Mouse (Mus musculus) right cerebral cortex, postnatal 36 days (tissue): ENCODE measurements around the gene Rps16.
"Not testable (repeated sequence)": the region's sequence is repeated elsewhere in the genome, so short reads cannot be mapped to it uniquely, and the experiment has no call there.

Experiments used
- DNase-seq, 2 experiments: peaks; one replicate each; pipeline ENCODE4 v3.0.0; 2022; ENCODE audit warnings: low spot score in 2 of 2, mixed read lengths in 1 of 2

Rps16 gene

DNA sequence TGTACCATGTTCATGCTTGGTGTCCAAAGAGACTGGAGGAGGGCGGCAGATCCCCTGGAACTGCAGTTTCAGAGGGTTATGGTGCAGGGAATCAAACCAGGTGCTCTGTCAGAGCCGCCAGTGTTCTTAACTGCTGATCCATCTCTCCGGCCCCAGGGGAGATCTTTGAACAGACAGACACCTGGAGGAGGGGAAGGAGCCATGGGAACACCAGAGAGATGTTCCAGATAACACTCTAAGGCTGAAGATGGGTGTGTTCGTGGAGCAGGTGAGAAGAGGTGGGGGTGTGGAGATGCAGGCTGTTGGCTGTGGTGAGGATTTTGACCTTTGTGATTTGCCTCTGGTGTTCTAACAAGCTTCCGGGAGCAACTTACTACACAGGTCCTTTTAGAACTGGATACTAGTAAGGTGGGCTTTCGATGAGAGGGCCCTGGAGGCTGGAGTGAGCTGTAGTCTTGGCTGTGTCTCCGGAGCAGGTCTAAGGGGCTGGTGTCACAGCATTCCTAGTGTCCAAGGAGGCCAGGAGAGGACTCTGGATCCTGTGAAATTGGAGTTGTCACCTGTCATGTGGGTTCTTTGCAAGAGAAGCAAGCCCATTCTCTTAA is 23.5 kb downstream of the Rps16 start:
- no peak for DNase-seq

DNA sequence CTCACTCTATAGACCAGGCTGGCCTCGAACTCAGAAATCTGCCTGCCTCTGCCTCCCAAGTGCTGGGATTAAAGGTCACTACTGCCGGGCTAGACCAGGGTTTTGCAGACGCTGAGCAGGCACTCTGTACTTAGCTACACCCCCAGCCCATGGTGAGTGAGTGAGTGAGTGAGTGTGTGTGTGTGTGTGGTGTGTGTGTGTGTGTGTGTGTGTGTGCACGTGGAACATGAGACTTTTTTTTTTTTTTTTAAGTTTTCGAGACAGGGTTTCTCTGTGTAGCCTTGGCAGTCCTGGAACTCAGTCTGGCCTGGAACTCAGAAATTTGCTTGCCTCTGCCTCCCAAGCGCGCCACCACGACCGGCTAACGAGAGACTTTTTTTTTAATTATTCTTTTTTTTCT is 24.2 kb downstream of the Rps16 start:
- DNase-seq, result no peak

DNA sequence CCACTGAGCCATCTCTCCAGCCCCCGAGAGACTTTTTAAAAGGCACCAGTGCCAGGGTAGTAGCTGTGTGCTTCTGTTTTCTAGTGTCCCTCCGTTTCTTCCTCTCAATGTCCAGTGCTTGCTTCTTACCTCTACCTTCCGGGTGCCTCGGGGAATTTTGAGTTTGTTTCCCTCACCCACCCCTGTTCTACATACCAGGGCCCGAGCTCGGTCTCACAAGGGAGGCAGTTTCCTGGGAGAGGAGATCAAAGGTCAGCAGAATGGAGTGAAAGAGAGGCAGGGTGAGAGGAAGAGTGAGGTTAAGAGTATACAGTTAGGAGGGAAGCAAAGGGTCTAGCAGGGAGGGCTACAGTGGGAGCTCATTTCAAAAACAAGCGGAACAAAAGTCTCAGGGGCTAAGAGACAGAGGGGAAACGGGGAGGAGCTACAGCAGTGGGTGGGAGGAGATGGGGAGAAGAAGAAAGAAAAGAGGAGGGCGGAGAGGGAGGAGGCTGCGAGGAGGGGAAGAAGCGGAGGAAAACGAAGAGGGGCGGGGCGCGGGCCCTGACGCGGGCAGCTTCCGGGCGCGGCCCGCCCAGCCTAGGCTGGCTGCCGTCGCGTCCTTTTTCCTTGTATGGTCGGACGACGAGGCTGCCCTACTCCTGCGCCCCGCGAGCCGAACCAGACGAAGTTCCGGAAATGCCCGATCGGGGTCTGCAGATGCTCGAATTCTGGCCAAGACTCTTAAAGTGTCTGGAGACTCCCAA is 24.9 kb downstream of the Rps16 start:
- peak; percentile 56 to 70 for DNase-seq

DNA sequence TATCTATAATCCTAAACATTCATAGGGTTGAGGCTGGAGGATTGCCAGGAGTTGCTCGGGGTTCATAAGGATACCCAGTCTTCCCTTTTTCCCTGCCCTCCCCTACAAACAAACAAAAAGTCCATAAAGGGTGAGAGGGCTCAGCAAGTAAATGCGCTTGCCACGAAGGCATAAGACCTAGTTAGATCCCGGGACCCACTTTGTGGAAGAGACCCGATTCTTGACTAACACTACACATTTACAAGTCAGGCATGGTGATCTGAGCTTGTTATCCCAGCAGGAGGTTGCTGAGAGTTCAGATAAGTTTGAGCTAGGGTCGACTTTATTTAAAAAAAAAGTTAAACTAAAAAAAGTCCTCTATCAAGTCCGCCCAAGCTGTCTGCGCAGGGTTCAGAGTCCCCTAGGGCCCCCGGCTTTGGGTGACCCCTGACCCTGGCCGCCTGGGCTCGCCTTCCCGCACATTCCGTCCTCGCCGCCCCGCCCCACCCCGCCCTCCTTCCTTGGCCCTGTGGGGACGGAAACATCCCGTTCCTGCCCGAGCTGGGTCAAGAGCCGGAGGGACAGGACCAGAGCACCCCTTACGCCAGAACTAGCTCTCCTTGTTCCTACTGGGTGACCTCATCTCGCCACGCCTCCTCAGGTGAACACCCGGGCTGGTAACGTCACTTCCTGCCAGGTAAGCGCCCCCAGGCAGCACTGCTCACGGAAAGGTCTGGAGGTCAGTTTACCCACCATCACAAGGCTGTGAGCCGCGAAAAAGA is 25.7 kb downstream of the Rps16 start:
- DNase-seq, result no peak

DNA sequence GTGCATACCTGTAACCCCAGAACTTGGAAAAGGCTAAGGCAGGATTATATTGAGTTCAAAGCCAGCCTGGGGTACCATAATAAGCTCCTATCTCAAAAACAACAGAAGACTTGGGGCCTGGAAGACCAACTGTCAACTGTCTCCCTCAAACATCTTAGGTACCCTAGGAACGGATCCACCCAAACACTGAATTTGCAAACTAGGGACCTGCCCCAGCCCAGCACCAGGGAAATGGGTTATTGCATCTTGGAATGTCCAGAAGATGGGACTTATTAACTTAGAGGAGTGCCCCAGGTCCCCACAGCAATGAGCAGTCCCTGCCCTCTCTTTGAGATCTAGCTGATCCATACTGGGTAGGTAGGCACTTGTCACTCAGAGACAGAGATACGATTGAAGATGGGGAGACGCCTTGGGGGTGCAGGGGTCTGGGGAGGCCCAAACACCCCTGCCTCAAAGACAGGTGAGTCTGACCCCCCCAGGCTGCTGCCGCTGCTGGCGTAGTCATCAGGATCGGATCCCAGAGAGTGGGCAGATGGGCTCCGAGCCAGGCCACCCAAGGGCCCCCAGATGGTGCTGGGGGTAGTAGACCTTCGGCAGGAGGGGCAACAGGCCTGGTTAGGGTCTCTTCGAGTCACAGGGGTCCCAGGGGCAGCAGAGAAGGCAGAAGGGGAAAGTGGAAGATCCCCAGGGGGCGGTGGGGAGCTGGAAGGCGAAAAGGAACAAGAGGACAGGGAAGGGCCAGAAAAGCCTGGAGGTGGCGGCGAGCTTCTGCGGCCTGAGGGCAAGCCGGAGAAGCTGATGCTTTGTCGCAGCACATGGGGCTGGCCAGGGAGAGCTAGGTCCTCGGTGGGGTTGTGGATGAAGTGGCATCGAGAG is 27.0 kb downstream of the Rps16 start:
- DNase-seq, result no peak

DNA sequence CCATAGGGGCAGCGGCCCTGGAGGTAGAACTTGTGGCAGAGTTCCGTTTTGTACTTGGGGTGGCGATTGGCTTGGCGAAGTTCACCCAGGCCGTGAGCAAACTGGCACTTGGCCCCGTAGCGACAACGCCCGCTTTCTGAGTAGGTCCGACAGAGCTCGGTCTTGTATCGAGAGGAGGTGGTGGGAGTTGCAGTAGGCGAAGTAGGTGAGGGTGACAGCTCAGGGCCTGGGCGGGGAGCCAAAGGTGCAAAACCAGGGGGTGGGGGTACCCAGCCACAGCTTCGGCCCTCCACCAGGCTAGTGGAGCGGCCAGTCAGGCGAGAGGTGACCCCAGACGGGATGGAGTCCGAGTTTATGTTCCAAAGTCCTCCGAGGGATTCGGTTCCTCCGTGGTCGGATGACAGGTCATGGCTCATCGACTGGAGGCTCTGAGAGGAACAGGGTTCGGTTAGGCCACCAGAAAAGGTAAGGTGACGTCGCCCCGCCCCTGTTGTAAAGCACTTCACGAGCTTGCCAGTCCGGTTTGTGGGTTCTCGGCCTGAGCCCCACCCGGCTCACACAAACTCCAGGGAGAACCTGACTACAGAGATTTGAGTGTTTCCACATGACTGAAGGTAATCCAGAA is 27.7 kb downstream of the Rps16 start:
- DNase-seq, result no peak

DNA sequence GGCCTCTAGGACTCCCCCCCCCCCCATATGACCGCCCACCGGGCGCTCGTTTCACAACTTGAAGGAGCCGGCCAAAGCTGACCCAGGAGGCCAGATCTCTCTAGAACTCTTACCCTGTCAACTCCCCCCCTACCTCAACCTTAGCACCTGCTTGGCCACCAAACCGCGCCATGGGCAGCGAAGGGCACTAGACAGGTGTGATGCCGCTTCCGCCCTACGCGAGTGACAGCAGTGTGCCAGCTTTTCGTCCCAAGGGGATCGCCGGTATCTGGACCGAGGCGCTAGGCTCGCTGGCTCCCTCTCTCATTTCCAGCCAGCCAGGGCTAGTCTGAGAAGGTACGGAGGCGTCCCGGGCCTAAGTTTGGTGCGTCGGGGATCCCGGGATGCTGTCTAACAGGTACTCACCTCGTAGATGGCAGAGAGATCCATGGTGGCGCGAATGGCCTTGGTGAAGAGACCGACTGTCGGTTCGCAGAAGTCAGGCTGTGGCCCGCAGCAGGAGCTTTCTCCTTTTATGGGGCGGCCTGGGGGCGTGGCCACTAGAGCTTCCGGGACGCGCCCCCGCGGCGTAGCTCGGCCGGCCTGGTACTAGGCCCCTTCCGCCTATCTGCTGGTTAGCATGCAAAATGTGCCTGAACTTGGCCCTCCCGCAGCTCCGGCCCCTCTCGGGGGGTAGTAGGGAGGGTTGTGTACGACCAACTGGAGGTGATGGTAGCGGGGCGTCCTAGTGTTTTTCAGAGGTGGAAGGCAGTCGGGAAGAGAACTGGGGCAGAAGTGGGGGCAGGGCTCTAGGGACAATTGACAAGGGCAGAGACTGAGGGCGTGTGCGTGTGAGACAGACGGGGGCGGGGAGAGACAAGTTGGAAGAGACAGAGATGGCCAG is 28.6 kb downstream of the Rps16 start:
- DNase-seq, result peak; percentile 68 to 72

DNA sequence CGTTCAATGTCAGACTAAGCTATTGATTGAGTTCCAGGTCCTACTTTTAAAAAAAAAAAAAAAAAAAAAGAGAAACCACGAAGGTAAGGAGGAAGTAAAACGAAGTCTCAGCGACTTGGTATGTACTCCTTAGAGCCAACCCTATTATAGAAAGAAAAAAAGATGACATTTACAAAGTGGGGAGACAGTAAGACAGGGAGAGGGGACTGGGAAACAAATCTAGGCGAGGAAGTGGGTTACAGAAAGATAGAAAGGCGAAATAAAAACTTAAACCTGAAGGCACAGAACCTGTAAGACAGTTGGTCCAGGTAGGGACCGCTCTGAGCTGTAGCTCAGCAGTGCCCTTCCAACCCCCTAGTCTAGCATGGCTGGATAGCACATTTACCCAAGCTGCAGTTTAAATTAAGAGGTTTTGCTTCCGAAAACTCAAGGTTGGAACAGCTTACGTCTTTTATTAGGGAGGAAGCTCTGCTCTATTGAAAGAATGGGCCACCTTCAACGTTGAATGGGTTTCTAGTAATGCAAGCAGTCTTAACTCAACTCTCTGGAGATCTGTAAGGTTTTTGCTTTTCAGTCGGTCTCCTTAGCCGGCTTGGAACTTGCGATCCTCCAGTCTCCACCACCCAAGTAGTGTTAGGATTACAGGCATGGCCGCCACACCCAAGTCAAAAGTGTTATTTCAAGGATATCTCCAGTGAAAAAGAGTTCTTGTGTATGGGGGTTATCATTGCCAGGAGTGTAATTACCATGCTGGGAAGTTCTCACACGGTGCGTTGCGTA is 30.0 kb downstream of the Rps16 start, which contains the start of gene Zfp36:
Gene Zfp36, minus strand, starts transcription at position 17 of the 780 bp plus-strand sequence.
- no peak for DNase-seq

DNA sequence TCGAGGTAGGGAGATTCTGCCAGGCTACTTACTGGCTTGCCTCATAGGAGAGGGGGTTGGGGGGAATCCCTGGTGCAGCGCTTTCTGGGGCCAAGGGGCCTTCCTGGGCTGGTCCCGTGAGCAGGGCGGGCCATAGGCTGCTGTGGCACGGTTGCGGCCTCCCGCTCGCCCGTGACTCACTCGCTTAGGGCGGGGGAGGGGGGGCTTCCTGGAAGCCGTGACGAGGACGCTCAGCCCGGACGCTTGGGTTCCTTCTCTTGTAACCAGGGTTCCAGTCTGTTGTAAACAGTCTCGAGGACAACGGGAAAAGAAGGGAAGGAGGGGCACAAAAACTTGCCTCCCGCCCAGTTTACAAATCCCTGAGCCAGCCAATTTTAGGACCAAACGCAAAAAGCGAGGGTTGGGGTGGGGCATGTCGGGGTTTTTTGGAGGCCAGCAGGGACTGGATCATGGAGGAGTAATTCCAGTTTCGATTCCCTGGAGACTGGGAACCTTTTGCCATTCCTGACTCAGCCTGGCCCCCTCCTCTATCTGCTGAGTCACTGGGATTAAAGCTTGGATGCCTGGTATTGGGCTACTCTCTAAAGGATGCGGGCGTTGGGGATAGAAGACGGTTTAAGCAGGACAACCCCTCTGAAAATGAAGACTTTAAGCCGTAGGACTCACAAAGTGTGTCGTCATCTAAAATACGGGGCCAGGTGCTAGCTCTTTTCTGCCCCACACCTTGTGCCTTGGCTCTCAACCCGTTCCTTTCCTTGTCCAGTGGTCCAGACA is 30.8 kb downstream of the Rps16 start:
- no peak for DNase-seq

DNA sequence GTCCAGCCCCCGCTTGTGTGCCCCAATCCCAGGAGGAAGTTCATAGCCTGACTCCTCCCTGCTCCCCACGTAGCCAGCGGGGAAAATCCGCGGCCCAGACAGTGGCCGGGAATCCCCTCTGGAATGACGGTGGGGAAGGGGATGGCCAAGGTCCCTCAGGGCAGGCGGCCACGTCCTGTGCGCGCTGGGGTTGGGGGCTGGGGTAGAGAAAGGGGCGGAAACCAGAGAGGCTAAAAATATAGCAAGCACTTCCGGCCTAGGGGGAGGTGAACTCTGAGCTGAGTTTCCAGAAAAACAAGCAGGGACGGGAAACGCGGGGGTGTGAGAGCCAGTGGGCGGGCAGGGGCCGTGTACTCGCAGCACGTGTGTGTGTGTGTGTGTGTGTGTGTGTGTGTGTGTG is 31.5 kb downstream of the Rps16 start:
- DNase-seq, result peak in 1 of 2 experiments; percentile 41

DNA sequence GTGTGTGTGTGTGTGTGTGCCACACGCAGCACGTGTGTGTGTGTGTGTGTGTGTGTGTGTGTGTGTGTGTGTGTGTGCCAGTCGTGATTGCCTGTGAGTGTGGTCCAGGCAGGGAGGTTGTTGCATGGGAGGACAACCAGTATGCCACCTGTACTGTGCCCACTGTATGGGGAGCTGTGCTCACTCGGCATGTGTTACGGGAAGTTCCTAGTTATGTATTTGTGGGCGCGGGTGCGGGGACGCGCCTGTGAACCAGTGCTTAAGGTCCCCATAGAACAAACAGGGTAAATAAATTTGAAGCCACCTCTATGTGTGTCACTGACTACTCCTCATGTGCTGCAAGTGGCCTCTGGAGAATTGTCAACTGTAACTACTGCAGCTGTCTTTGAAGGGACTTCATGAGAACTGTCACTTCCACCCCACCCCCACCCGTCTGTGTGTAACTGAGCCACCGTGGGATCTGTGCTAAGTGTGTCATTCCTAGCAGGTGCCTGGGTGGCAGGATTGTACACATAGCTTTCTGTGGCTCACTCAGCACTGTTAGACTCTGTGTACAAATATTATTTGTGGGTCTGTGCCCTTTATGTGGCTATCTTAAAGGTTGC is 32.0 kb downstream of the Rps16 start:
- no peak for DNase-seq

DNA sequence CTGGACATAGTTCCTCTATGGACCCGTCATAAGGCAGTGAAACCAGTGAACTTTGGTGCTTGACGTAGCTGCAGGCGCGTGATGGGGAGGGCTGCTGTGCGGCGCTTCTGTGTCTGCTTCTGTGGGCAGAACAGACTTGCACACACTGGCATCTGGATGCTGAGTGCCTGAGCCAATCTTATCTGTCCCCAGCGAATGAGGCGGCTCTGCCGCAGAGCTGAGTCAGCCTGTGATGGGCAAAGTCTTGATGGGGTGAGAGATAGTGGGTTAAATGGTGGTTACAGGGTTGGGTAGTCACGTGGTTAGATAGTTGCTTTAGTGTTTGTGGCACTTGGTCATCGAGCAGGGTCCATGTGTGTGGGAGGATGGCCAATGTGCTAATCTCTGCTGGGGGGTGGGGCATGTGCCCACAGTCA is 32.5 kb downstream of the Rps16 start:
- DNase-seq, result peak; percentile 70 to 75

DNA sequence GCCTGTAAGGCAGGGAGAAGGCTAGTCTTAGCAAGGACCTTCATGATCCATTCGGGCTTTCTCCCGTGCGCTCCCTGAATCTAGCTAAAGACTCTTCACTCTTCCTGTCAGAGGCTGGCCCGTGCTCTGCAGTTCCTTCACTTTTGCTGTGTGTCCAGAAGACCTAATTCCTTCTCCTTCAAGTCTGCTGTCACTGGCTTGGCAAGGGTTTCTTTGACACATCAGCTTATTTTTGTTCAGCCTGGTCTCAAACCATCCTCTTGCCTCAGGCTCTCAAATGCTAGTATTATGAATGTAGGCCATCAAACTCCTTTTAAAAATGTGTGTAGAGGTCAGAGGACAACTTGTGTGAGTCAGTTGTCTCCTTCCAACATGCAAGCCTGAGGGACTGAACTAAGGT is 33.2 kb downstream of the Rps16 start:
- no peak for DNase-seq

DNA sequence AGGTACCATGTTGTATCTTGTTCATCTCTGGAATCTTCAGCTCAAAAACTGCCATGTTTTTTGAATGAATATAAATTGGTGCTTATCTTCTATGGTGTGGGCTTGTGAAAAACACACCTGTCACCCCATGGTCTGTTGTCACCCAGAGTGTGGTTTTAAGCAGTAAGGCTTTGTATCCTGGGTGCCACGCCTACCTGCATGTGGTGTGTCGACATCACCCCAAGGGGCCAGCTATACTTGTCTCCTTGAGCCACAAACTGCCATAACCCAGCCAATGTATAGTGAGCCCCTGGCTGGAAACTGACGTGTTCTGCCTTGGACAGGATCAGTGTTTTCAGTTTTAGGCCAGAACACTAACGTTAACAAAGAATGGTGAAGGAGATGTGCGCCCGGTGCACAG is 33.7 kb downstream of the Rps16 start:
- DNase-seq, result no peak

DNA sequence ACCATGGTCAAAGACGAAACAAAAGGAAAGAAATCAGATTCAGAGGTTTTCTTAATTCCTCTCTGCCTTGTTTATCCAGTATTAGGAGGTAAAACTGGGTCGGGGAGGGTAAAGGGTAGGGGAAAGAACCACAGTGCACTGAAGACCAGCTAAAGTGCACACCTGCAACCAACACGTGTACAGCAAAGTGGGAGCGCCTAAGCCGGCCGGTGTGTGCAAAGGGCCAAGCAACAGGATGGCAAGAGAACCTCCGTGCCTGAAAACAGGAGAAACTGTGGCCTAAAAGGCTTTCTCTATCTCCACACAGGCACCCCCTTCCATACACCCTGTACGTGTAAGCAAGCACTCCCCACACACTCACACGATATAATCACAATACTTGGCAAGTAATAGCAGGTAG is 34.7 kb downstream of the Rps16 start:
- no peak for DNase-seq

DNA sequence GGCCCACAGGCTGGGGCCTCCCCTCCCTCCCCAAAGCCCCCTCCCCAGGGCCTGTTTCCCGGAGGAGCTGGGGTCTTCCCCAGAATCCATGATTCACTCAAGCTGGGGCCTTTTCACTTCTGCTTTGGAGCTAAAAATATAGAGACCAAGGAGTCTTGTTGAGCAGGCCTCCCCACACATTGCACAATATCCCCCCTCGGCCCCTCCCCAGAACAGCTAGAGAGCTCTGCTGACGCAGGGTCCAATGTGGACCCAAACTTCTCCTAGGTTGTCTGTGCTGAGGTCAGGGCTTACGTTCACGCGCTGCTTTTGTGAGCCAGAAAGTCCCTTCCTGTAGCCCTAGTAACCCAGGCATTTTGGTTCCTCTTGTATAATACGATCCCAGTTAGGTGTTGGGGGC is 35.6 kb downstream of the Rps16 start:
- no peak for DNase-seq

DNA sequence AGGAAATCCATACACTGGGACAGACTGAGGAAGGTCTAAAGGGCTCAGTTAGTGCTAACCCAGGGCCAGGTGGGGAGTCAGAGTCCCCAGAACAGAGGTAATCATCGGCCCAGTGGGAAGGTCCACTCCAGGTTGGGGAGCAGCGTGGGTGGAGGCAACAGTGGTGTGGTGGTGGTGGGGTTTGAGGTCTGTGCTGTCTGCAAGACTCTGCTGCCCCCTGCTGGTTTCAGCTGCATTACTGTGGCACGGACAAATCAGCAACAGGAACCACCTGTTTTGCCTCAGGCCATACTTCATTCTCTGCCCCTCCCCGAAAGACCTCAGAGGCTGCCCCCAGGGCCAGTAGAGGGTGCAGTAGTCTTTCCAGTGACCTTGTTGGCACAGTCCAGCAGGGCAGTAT is 36.0 kb downstream of the Rps16 start:
- DNase-seq, result peak; percentile 52 to 56

DNA sequence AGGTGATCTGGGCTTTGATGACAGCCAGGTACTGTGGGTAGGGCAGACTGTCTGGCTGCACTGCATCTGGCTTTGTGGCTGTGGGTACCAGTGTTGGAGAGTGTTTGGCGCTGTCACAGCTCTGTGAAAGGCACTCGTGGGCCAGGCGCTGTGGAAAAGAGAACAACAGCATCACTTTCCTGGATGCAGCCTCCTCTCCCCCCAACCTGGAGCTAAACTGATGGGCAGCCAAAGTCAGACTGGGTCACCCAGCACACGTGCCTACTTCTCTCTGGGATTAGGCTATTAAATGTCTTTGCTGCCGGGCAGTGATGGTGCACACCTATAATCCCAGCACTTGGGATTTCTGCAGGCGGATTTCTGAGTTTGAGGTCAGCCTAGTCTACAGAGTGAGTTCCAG is 36.4 kb downstream of the Rps16 start:
- not testable (repeated sequence) for DNase-seq
